Comparison of ENCODE assay signal across 13 mouse cellular contexts in the genomic region with DNA sequence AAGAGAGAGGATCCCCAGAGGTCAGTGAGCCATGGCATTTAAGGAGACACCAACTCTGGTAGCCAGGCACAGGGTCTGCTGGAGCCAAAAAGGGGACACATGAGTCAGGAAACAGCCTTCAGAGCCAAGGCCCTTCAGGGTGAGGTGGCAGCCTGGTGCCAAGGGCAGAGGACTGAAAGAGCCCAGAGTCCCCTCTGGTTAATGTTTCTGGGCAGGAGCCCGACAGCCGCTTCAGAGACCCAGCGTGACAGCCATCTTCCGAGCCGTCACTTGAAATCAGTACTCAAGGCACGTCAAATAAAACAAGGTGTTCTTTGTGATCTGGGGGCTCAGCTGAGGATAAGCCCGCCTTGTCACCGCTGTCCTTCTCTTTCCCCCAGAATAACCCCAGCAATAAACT. TPM values are rescaled to one million over a fixed set of nuclear protein-coding genes. Genes with fewer than 3 reads are reported as not detected.
A peak's percentile ranks its signal among the peaks of the same experiment; 100 is the strongest.
DNase-seq lines count a peak whose midpoint lies in the region; ATAC-seq and TF ChIP-seq lines count a peak whose summit lies in the region.
"Had no signal": no experiment of that assay in that cellular context is flagged by ENCODE, and none has a peak within 500 bp of the region (broad histone marks: within the 10 kb centered on the region; RNA-seq: fewer than 3 reads in every experiment).

No protein-coding gene starts in this region.

- no peak for TF ChIP-seq CTCF in gastrocnemius, adult 2 months (IDR thresholded peaks at IDR 0.05)
- no peak for TF ChIP-seq CTCF in left cerebral cortex, adult 2 months (IDR thresholded peaks at IDR 0.05)

- peak overlapping the region; percentile 58 for H3K4me3 ChIP-seq in gastrocnemius, adult 2 months
- no peak overlapping the region for H3K4me3 ChIP-seq in left cerebral cortex, adult 2 months
- H3K4me3 ChIP-seq: hindbrain, embryonic 15.5 days; limb, embryonic 15.5 days had no signal

- DNase-seq in gastrocnemius, adult 2 months, result peak; percentile 86
- DNase-seq in gastrocnemius, postnatal 36 days, result no peak
- DNase-seq in left cerebral cortex, adult 2 months (ENCODE audit: extremely low spot score in 1 of 2, low spot score in 2 of 2), result no peak
- DNase-seq in left cerebral cortex, adult 9 months (ENCODE audit: low spot score in 2 of 2), result no peak
- peak; percentile 53 to 74 for DNase-seq in gastrocnemius, adult 8-10 months (ENCODE audit: low spot score in 2 of 2)
- DNase-seq in heart, postnatal 4 days, result peak; percentile 68
- DNase-seq in ovary, adult 18-20 months (ENCODE audit: low spot score), result no peak
- DNase-seq: kidney, postnatal 10 days; lung, adult 2 months; right cerebral cortex, postnatal 4 days had no signal

- peak overlapping the region; percentile 81 for H3K27ac ChIP-seq in gastrocnemius, adult 2 months
- peak overlapping the region; percentile 63 for H3K27ac ChIP-seq in left cerebral cortex, adult 2 months
- H3K27ac ChIP-seq: hindbrain, embryonic 15.5 days; limb, embryonic 15.5 days had no signal

- intact Hi-C loops in gastrocnemius, adult 2 months (cut with DNase I), result loop anchor here (2.0 kb wide), 1 partner anchor 18 kb away; no protein-coding TSS in a partner anchor
- intact Hi-C loops in gastrocnemius, postnatal 36 days (cut with DNase I), result loop anchor here (5.0 kb wide), 1 partner anchor 104 kb away; the partner anchor contains the start of gene Ank
- intact Hi-C loops in left cerebral cortex, adult 2 months (cut with DNase I), result no loop called here

- ATAC-seq in erythroid progenitor cell, adult 5-6 weeks (replicated peaks; ENCODE audit: low FRiP score, poor library complexity, severe bottlenecking), result no peak

RNA-seq across cellular contexts. Expression of gene Otulin, which starts 59.3 kb away (rescaled TPM):
- 10 to 100 TPM; 16.2 to 20.7 TPM for total RNA-seq in gastrocnemius, adult 2 months (2021)
- total RNA-seq in gastrocnemius, postnatal 36 days (2021), result 10 to 100 TPM; 17.7 to 20.7 TPM
- total RNA-seq in left cerebral cortex, adult 2 months (2021), result 10 to 100 TPM; 18.8 to 21.4 TPM
- 10 to 100 TPM; 17.6 to 22.3 (median 20.1) TPM for total RNA-seq in gastrocnemius, adult 8-10 months (2022)
- total RNA-seq in heart, postnatal 4 days (2021), result 10 to 100 TPM; 41.6 to 43.1 TPM
- 22.0 and 24.7 TPM in 2 replicates for total RNA-seq in erythroid progenitor cell, adult 5-6 weeks (2015; ENCODE audit: low replicate concordance)
- total RNA-seq in erythroid progenitor cell, adult 5-6 weeks (2017; ENCODE audit: low replicate concordance), result 15.7 and 21.9 TPM in 2 replicates

Comparison
In these comparisons a context has a peak if more than half of its experiments do, and no peak if none do; other contexts are left out.
1. DNase-seq: peak in gastrocnemius, adult 2 months (single experiment), gastrocnemius, adult 8-10 months (2 of 2) and heart, postnatal 4 days (single experiment); none in gastrocnemius, postnatal 36 days (0 of 2), left cerebral cortex, adult 2 months (0 of 2), left cerebral cortex, adult 9 months (0 of 2) and ovary, adult 18-20 months (single experiment).